Mouse (Mus musculus) urinary bladder, postnatal 25 days (tissue): ENCODE results near the gene Stk26.

Experiments
- DNase-seq: peaks from one replicate; pipeline ENCODE4 v3.0.0; 2022; ENCODE audit warnings: low spot score

Stk26 gene

GRCm38 (mm10) chrX:50840847-50841560 is at the start of gene Stk26:
Stk26 (plus strand) TSS chrX:50841047.
- peak; percentile 47 for DNase-seq

GRCm38 (mm10) chrX:50793005-50793680 is 47.7 kb upstream of the Stk26 start:
- no peak for DNase-seq

- DNase-seq: no peak
Measured at GRCm38 (mm10) chrX:50797798-50798197, 43.0 kb upstream of the Stk26 start.

GRCm38 (mm10) chrX:50798571-50798970 is 42.3 kb upstream of the Stk26 start:
- no peak for DNase-seq

GRCm38 (mm10) chrX:50799656-50800188 is 41.1 kb upstream of the Stk26 start:
- DNase-seq: no peak

GRCm38 (mm10) chrX:50805654-50806053 is 35.2 kb upstream of the Stk26 start:
- DNase-seq: no peak

- DNase-seq: no peak
Measured at GRCm38 (mm10) chrX:50823856-50824255, 17.0 kb upstream of the Stk26 start.

- DNase-seq: no peak
Measured at GRCm38 (mm10) chrX:50835592-50835991, 5.3 kb upstream of the Stk26 start.

- no peak for DNase-seq
Measured at GRCm38 (mm10) chrX:50836029-50836691, 4.7 kb upstream of the Stk26 start.

- no peak for DNase-seq
Measured at GRCm38 (mm10) chrX:50841587-50841986, 740 bp downstream of the Stk26 start.

- DNase-seq: no peak
Measured at GRCm38 (mm10) chrX:50842046-50842445, 1.2 kb downstream of the Stk26 start.

GRCm38 (mm10) chrX:50850428-50851184 is 9.8 kb downstream of the Stk26 start:
- no peak for DNase-seq

- no peak for DNase-seq
Measured at GRCm38 (mm10) chrX:50863771-50864170, 22.9 kb downstream of the Stk26 start.

- no peak for DNase-seq
Measured at GRCm38 (mm10) chrX:50864734-50865133, 23.9 kb downstream of the Stk26 start.

GRCm38 (mm10) chrX:50874246-50875002 is 33.6 kb downstream of the Stk26 start:
- no peak for DNase-seq

- DNase-seq: no peak
Measured at GRCm38 (mm10) chrX:50887999-50888398, 47.2 kb downstream of the Stk26 start.

GRCm38 (mm10) chrX:50903497-50903896 is 62.6 kb downstream of the Stk26 start:
- no peak for DNase-seq

- DNase-seq: no peak
Measured at GRCm38 (mm10) chrX:50909915-50910314, 69.1 kb downstream of the Stk26 start.

- DNase-seq: no peak
Measured at GRCm38 (mm10) chrX:50917389-50917788, 76.5 kb downstream of the Stk26 start.

GRCm38 (mm10) chrX:50918754-50919153 is 77.9 kb downstream of the Stk26 start:
- no peak for DNase-seq

GRCm38 (mm10) chrX:50924629-50925364 is 84.0 kb downstream of the Stk26 start:
- no peak for DNase-seq
